Mouse (Mus musculus) ES-CJ7 (cell line): ENCODE measurements around the gene Foxi3.
A peak's percentile ranks its signal among the peaks of the same experiment; 100 is the strongest.

Experiments
- DNase-seq: peaks from one replicate; pipeline ENCODE4 v3.0.0; 2011; ENCODE audit warnings: low read depth, low spot score

Gene Foxi3

DNA sequence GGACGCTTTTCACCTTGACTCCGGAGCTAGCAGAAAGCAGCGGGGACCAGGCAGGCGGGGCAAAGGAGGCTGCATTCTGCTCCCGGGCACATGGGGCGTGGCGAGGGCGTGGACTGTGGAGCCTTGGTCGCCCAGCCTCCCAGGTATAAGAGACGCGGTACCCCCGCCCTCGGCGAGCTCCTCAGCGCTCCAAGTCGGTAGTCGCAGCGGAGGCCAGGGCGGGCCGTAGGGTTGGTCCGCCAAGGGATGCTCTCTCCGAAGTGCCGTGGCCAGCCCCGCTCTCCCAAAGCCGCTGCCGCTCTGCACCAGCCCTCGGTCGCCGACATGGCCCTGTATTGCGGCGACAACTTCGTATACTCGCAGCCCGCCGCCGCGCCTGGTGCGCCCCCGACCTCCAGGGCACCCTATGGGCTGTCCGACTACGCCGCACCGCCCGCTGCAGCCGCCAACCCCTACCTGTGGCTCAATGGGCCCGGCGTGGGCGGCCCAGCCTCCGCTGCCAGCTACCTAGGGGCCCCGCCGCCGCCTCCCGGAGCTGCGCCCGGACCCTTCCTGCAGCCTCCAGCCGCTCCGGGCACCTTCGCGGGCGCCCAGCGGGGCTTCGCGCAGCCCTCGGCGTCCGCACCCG is at the start of gene Foxi3:
Foxi3 (plus strand) TSS at position 247 of the 628 bp plus-strand sequence.
- peak; percentile 91 for DNase-seq

- DNase-seq, result no peak
These were observed 46.8 kb upstream of the Foxi3 start for GRCm38 (mm10) chr6:70909572-70909971.

GRCm38 (mm10) chr6:70910285-70910684 is 46.0 kb upstream of the Foxi3 start:
- no peak for DNase-seq

GRCm38 (mm10) chr6:70911668-70912395 is 44.5 kb upstream of the Foxi3 start:
- peak; percentile 22 for DNase-seq

DNA sequence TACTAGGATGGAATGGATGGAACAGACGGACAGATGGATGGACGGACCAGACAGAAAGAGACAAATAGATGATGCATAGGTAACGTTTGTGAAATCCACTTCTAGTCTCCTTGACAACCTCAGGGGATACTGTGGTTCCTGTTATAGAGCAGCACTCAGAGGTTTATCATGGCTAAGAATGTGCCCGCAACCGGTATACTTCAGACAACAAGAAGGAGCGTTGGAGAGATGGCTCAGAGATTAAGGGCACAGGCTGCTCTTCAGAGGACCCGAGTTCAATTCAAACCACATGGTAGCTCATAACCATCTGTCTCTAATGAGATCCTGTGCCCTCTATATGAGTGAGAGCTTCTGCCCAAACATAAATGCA is 44.0 kb upstream of the Foxi3 start:
- DNase-seq, result no peak

DNA sequence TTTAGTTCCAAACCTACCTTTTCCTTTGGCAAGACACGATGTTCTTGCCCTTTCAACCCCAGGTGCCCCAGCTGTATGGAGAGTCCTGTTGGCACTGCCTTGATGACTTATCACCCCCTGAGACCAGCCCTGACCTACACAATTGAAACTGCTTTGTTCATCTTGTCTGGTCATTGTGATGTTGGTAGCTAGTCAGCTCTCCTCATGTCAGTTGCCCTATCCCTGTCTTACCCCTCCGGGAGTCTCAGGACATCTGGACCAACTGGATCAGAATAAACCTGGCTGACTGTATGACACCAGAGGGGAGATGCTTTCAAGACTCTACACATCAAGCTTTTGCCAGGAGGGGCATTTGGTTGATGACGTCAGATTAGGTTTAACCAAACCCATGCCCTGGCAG is 37.5 kb upstream of the Foxi3 start, which contains the start of gene Tex37:
Tex37 (minus strand) TSS at position 101 of the 400 bp plus-strand sequence.
- no peak for DNase-seq

DNA sequence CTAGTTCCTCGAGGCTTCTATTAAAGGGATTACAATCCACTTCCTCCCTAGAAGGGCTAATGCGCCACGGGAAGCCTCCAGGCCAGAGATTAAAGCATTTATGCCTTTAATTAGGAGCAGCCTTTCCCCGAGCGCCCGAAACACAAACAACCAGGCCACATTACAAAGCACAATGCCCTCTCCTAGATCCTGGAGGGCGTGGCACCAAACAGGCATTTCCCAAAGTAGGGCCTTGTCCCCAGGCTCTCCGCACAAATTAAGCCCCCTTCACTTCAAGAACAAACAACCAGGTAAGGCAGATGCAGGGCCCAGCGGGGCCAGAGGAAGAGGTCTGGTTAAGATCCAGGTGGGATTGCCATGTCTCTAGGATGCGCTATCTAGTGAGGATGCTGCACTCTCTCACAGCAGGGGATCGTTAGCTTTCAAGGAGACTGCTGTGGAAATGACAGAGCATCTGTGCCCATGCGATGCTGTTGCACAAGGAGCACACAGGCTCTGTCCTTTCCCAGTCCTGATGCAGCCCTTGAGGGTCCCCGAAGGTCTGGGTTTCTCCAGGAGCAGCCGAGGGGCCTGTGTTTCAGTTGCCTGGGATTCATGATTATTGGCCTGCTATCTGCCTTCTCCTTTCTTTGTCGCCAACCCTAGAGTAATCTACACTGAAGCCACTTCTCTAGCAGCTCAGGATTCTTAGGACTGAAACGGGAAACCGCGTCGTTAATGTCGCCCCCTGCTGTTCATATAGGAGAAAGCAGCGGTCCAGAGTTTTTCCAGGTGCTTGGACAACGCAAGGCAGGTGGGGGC is 34.9 kb upstream of the Foxi3 start:
- DNase-seq, result peak; percentile 64

GRCm38 (mm10) chr6:70931801-70932200 is 24.5 kb upstream of the Foxi3 start:
- DNase-seq, result peak; percentile 59

- no peak for DNase-seq
These were observed 3.1 kb upstream of the Foxi3 start for GRCm38 (mm10) chr6:70953274-70953673.

DNA sequence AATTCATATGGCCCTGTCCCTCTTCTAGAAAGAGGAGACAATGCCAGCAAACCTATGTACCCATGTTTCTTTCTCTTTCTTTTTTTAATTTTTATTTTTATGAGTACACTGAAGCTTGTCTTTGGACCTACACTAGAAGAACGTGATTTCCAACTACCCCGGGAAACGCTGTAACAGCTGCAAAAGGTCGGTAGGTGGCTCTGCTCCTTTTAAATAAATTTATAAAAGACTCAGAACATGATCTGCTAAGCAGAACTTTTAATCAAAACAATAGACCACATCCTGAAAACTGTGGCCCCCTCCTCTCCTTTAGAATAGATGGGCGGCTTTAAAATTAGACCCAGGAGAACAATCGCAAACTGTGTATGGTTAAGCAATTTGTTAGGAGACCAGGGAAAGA is 2.3 kb upstream of the Foxi3 start:
- DNase-seq, result peak; percentile 31

DNA sequence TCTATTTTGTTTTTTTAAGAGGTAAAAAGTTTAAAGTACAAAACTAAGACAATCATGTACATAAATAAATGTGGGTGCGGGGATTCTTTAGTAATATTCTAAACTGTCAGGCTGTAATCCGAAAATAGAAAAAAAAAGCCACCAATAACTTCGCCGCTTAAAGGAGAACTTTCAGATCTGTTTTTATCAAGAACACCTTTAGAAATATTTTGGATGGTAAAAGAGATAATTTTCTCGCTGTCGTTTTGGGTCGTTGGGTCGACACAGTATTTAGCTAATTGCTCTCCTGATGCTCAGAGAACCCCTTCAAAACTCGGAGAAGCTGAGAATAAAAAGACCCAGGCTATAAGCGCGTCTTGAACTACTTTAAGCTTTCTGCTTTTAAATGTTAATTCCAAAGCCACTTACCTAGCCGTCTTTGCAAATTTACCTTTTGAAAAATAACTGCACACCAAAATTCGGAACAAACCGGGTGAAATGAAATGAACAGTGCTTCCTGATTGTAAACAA is 985 bp upstream of the Foxi3 start:
- DNase-seq, result no peak

GRCm38 (mm10) chr6:70955841-70956240 is 490 bp upstream of the Foxi3 start:
- no peak for DNase-seq

GRCm38 (mm10) chr6:70956936-70957335 is 605 bp downstream of the Foxi3 start:
- peak; percentile 25 for DNase-seq

- no peak for DNase-seq
These were observed 1.1 kb downstream of the Foxi3 start for GRCm38 (mm10) chr6:70957341-70957940.

DNA sequence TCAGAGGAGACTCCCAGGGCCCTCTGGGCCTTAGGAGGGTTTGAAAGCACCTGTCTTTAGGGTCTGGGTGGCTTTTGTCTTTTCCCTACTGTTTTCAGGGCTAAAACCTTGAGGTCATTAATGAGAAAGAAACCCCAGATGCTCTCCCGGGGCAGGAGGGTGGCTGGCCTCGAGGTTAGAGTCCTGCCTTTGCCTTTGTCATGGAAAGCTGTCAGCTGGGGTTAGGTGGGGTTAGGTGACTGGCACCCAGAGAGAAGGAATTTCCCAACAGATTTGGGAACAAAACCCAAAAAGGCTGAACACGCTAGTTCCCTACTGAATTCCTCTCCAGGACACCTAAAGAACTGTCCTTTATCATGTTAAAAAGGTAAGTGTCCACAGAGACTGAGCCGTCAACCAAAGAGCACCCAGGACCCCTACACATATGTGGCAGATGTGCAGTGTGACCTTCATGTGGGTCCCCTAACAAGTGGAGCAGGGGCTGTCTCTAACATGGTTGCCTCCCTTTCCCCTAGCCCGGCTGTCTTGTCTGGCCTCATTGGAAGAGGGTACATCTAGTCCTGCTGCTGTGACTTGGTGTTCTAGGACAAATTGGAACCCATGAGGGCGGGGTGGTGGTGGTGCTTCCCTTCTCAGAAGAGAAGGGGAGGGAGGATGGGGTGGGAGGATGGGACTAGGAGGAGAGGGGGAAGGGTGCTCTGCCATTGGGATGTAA is 7.9 kb downstream of the Foxi3 start:
- peak; percentile 97 for DNase-seq

DNA sequence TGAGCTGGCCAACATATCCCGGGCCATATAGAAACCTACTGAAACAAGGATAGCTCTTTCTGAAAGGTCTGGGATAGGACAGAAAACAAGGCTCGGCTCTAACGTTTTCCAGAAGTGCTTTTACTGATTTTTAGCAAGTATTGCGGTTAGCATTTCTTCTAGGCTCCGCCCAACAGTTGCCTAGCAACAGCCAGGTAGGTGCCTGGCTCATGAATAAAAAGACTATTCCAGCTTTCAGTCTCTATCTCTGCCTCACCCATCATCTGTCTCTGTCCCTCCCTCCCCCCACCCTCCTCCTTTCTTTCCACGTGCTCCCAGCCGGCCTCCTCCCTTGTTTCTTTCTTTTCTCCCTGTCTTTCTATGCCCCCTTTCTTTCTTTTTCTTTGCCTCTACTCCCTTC is 9.4 kb downstream of the Foxi3 start:
- peak; percentile 79 for DNase-seq

DNA sequence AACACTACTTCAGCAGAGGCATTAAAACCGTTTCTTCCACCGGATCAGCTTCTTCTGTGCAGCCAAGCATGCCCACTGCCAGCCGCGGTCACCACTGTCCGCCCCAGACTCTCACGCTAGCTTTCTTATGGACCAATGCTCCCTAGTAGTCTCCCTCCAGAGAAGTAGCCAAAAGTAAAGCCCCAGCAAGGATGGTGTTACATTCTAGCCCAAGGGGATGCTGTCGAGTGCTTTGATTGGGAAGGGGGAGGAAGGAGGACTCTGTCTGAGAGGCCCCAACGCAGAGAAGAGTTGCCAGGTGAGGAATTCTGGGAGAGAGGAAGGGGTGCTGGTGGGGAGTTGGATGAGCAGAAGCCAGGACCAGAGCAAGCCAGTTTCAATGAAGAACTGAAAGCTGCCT is 11.1 kb downstream of the Foxi3 start:
- DNase-seq, result peak; percentile 83

GRCm38 (mm10) chr6:70968291-70968690 is 12.0 kb downstream of the Foxi3 start:
- no peak for DNase-seq

GRCm38 (mm10) chr6:70973066-70973465 is 16.7 kb downstream of the Foxi3 start:
- DNase-seq, result no peak

- peak; percentile 69 for DNase-seq
These were observed 24.7 kb downstream of the Foxi3 start for GRCm38 (mm10) chr6:70981036-70981435.

- DNase-seq, result no peak
These were observed 26.1 kb downstream of the Foxi3 start for GRCm38 (mm10) chr6:70982416-70982815.
